Mouse (Mus musculus) hindbrain, embryonic 14.5 days (tissue): Measurements from ENCODE around the gene Acsm4. TPM values are rescaled to one million over a fixed set of nuclear protein-coding genes. Genes with fewer than 3 reads are reported as not detected.

Experiments used
- ATAC-seq: fragments of 200-750 bp; cut with Nextera tagmentation; 2 replicates; pipeline ENCODE4 v1.8.0; 2017; ENCODE audit warnings: moderate number of reproducible peaks, mild to moderate bottlenecking, moderate TSS enrichment, moderate library complexity; ENCODE audit not compliant: low FRiP score
- DNase-seq: peaks from one replicate; pipeline ENCODE4 v3.0.0-alpha.2; 2015; ENCODE audit warnings: low spot score
- H3K27ac ChIP-seq: fragments of 300-500 bp; sonication (generic); 2 replicates; pipeline ENCODE4 v1.5.1; 2014; ENCODE audit warnings: mild to moderate bottlenecking, moderate library complexity
- H3K27me3 ChIP-seq: fragments of 300-500 bp; sonication (generic); 2 replicates; pipeline ENCODE4 v1.6.1; 2014; ENCODE audit warnings: mild to moderate bottlenecking, low read length, mixed read lengths; ENCODE audit not compliant: control insufficient read depth, insufficient read depth
- H3K36me3 ChIP-seq: fragments of 300-500 bp; sonication (generic); replicated peaks from 2 replicates; pipeline ENCODE4 v1.6.1; 2014; ENCODE audit not compliant: control insufficient read depth, insufficient read depth
- H3K4me1 ChIP-seq: fragments of 300-500 bp; sonication (generic); replicated peaks from 2 replicates; pipeline ENCODE4 v1.6.1; 2014; ENCODE audit warnings: antibody characterized with exemption, low read length, mixed read lengths; ENCODE audit not compliant: control insufficient read depth, insufficient read depth
- H3K4me2 ChIP-seq: fragments of 300-500 bp; sonication (generic); replicated peaks from 2 replicates; pipeline ENCODE4 v1.6.1; 2014; ENCODE audit warnings: mild to moderate bottlenecking, moderate library complexity
- H3K4me3 ChIP-seq: fragments of 300-500 bp; sonication (generic); replicated peaks from 2 replicates; pipeline ENCODE4 v1.5.1; 2014; ENCODE audit warnings: mild to moderate bottlenecking, low read length
- H3K9ac ChIP-seq: fragments of 300-500 bp; sonication (generic); 2 replicates; pipeline ENCODE4 v1.6.1; 2014
- H3K9me3 ChIP-seq: fragments of 300-500 bp; sonication (generic); 2 replicates; pipeline ENCODE4 v1.6.1; 2016; ENCODE audit warnings: low read length; ENCODE audit not compliant: control insufficient read depth
- WGBS: fragments of 180-500 bp; shearing (Covaris S2); extraction: QIAGEN DNeasy Blood & Tissue Kit; methylation state at CpG from one replicate; pipeline ENCODE4 v1.1.7; 2014; 5-methylcytosine and 5-hydroxymethylcytosine counted together
- polyA plus RNA-seq: library from polyadenylated mRNA; unstranded; fragments of >200 nt; fragmentation: Nextera tagmentation; extraction: Ambion mirVana; gene quantifications from 2 replicates; pipeline ENCODE4 v1.2.1, GENCODE M21; 2014

The Acsm4 gene
- polyA plus RNA-seq: not detected in 2 replicates

DNA sequence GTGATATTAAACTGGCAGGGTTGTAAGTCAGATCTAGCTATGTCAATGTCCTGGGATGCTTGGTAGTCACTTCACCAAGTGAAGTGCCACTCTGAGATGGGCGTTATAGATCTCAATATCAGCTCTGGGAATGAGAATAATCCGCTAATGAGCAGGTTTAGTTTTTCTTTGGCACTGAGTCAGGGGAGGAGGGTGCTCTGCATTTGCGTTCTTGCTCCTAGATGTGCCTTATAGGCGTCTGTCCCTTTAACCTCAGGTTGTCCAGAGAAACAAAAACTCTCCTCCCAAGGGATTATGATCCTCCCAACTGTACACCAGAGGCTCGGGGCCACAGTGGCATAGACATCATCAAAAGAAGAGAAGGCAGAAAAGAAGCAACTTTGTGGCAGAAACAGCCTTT is at the start of gene Acsm4:
Gene Acsm4, plus strand, starts transcription at position 301 of the 400 bp plus-strand sequence.
- no peaks in the 10 kb centered on the region for H3K27me3 ChIP-seq
- no peak within 1 kb of the TSS for H3K4me2 ChIP-seq
- DNase-seq: no peak
- 80% methylated on average over 5 of the region's 5 CpGs for WGBS
- H3K27ac ChIP-seq: no peak within 1 kb of the TSS
- H3K4me3 ChIP-seq: no peak within 1 kb of the TSS
- ATAC-seq: no peak
- no peaks in the 10 kb centered on the region for H3K4me1 ChIP-seq
- H3K9me3 ChIP-seq: no peaks in the 10 kb centered on the region
- no peaks in the 10 kb centered on the region for H3K36me3 ChIP-seq
- H3K9ac ChIP-seq: no peak within 1 kb of the TSS

DNA sequence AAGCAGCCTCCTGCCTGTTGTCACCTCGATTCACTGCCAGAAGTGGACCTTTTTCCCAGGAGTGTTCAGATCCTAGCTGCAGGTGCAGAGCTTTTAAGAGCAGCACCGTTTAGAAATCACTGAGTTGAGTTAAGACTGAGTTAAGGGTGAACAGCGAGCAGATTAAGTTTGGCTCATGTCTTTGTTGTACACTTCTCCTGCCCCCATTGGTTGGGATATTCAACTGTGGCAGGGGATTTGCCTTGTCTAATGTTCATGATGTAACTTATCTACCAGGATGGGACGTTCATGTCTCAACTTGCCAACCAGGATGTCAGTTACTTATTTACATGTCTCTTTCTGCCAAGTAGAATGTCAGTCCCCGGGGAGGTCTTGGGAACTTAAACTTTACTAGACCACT is 47.5 kb upstream of the Acsm4 start:
- no peak for DNase-seq
- no peaks in the 10 kb centered on the region for H3K27me3 ChIP-seq
- no peak for ATAC-seq
- H3K4me3 ChIP-seq: no peak overlapping the region
- H3K9me3 ChIP-seq: no peaks in the 10 kb centered on the region
- no peak overlapping the region for H3K27ac ChIP-seq
- whole genome bisulfite sequencing: 79% methylated on average over 5 of the region's 5 CpGs
- H3K9ac ChIP-seq: no peak overlapping the region
- no peaks in the 10 kb centered on the region for H3K36me3 ChIP-seq
- no peaks in the 10 kb centered on the region for H3K4me1 ChIP-seq
- H3K4me2 ChIP-seq: no peak overlapping the region

DNA sequence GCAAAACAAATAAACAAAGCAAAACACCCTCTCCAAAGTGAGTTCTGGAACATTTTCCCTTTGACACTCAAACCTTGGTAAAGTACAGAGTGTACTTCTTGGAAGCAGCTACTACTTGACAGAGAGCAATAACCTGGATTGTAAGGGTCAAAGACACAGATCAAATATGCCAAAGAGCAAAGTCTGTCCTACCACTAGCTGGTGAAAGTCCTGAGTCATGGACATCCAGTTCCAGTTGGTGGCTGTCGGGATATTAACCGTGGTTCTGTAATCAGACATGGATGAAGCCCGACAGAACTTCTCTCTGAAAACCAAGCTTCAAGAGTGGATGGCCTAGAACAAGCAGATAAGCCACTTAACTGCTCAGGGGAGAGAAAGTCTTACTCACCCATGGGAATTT is 21.9 kb upstream of the Acsm4 start:
- Histone ChIP-seq H3K9me3 (no peaks in the 10 kb centered on the region), H3K4me1 (no peaks in the 10 kb centered on the region), H3K4me3 (no peak overlapping the region), H3K27ac (no peak overlapping the region), H3K4me2 (no peak overlapping the region), H3K9ac (no peak overlapping the region), H3K36me3 (no peaks in the 10 kb centered on the region), H3K27me3 (no peaks in the 10 kb centered on the region)
- WGBS: 94% methylated on average over 3 of the region's 3 CpGs
- DNase-seq: no peak
- no peak for ATAC-seq

DNA sequence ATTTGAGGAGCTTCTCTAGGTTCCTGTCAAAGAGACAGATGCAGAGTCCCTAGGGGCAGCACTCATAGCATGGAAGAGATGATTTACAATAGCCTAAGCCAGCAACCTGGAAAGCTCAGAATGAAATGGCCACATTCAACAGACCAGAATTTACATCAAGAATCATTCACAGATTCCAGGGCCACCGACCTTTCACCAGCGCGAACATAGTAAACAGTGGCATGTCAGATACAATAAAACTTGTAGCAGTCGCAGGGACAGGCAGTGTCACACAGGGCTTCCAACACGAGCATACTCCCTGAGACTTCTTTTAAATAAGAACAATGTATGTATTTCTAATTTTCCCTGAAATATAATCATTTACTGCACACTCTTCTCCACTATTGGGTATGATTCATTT is 19.4 kb upstream of the Acsm4 start:
- Histone ChIP-seq H3K4me3 (no peak overlapping the region), H3K9me3 (no peaks in the 10 kb centered on the region), H3K4me2 (no peak overlapping the region), H3K9ac (no peak overlapping the region), H3K27me3 (no peaks in the 10 kb centered on the region), H3K27ac (no peak overlapping the region), H3K4me1 (no peaks in the 10 kb centered on the region), H3K36me3 (no peaks in the 10 kb centered on the region)
- 79% methylated on average over 5 of the region's 5 CpGs for WGBS
- no peak for DNase-seq
- ATAC-seq: no peak

DNA sequence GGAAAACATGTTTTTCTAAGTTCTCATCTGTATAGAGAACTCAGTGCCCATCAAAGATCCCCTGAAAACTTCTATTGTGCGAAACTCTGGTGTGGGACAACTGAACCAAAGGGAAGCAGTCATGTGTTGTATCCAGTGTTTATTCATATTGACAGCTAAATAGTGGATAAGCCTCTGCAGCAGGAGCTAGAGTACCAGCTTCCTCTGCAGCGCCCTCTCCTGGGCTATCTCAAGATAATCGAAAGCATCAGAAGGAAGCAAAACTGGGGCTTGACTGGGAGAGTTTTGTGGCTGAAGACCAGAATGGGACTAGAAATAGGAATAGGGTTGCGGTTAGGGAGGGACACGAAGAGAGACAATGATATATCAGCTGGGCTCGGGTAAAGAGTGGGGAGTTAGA is 18.9 kb upstream of the Acsm4 start:
- Histone ChIP-seq H3K9ac (no peak overlapping the region), H3K4me3 (no peak overlapping the region), H3K4me2 (no peak overlapping the region), H3K4me1 (no peaks in the 10 kb centered on the region), H3K9me3 (no peaks in the 10 kb centered on the region), H3K27me3 (no peaks in the 10 kb centered on the region), H3K27ac (no peak overlapping the region), H3K36me3 (no peaks in the 10 kb centered on the region)
- no peak for ATAC-seq
- no peak for DNase-seq
- WGBS: 46% methylated on average over 6 of the region's 6 CpGs

DNA sequence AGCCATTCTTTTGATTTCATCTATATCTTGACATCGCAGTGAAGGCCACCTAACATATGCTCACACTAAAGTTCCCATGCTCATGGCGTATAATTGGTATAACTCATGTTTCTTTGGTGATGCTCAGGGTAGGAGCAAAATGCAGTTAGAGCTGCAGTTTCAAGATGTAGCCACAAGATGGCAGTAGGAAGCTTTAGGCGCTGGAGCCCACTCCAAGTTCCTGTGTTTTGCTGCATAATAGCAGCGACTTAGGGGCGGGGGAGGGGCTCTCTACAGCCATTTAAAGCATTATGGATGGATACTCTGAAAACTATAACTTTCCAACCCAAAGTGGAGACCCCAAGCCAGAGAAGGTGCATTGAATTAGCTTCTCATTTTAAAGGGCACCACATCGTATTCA is 16.4 kb upstream of the Acsm4 start:
- H3K9me3 ChIP-seq: no peaks in the 10 kb centered on the region
- no peaks in the 10 kb centered on the region for H3K4me1 ChIP-seq
- H3K4me3 ChIP-seq: no peak overlapping the region
- ATAC-seq: peak; percentile 59; the same call in 1 of the 2 replicates
- no peaks in the 10 kb centered on the region for H3K27me3 ChIP-seq
- H3K9ac ChIP-seq: no peak overlapping the region
- no peak overlapping the region for H3K4me2 ChIP-seq
- peak; percentile 78 for DNase-seq
- 17% methylated on average over 6 of the region's 6 CpGs for WGBS
- no peaks in the 10 kb centered on the region for H3K36me3 ChIP-seq
- H3K27ac ChIP-seq: no peak overlapping the region

DNA sequence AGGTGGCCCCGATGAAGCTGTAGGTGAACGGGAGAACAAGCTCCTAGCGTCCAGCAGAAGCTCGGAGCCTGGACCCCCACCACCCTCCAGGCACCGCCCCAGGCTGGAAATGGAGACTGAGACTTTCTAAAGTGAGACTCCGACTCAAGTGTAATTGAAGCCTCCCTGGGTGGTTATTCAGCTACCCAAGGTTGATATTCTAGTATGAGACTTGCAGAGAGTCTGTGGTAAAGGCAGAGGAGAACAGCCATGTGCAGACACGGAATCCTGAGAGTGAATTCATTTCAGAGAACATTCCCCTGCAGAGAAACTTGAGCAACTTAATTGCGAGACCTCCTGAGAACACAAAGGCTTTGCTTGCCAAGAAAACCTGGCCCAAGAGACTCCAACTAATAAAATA is 9.7 kb upstream of the Acsm4 start:
- no peak overlapping the region for H3K9ac ChIP-seq
- 78% methylated on average over 8 of the region's 8 CpGs for WGBS

DNA sequence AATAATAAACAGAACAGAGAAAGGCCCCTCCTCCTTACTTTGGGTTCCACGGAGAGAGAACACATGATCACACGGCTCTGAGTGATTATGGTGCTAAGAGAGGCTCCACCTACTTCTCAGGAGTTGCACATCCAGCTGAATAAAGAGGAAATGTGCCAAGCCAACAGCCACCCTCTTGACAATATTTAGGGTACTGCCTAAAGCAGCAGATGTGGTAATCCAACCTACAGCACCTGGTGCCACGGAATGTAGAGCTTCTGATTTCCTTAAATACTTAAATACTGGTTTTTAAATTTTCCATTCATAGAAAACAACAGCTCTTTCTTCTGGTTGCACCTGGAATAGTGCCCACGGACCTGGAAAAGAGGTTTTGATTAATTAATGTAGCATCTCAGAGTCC is 7.1 kb upstream of the Acsm4 start:
- ATAC-seq (no peak), DNase-seq (no peak)
- H3K27ac ChIP-seq: no peak overlapping the region
- no peaks in the 10 kb centered on the region for H3K4me1 ChIP-seq
- 77% methylated on average over 4 of the region's 4 CpGs for WGBS
- no peaks in the 10 kb centered on the region for H3K36me3 ChIP-seq
- no peak overlapping the region for H3K4me2 ChIP-seq
- H3K27me3 ChIP-seq: no peaks in the 10 kb centered on the region
- no peak overlapping the region for H3K9ac ChIP-seq
- no peaks in the 10 kb centered on the region for H3K9me3 ChIP-seq
- no peak overlapping the region for H3K4me3 ChIP-seq

More for the DNA sequence above, 9.7 kb upstream of the Acsm4 start:
- H3K36me3 ChIP-seq: no peaks in the 10 kb centered on the region
- DNase-seq (no peak), ATAC-seq (no peak)
- no peak overlapping the region for H3K27ac ChIP-seq
- no peaks in the 10 kb centered on the region for H3K4me1 ChIP-seq
- no peak overlapping the region for H3K4me2 ChIP-seq
- H3K4me3 ChIP-seq: no peak overlapping the region
- H3K27me3 ChIP-seq: no peaks in the 10 kb centered on the region
- H3K9me3 ChIP-seq: no peaks in the 10 kb centered on the region

DNA sequence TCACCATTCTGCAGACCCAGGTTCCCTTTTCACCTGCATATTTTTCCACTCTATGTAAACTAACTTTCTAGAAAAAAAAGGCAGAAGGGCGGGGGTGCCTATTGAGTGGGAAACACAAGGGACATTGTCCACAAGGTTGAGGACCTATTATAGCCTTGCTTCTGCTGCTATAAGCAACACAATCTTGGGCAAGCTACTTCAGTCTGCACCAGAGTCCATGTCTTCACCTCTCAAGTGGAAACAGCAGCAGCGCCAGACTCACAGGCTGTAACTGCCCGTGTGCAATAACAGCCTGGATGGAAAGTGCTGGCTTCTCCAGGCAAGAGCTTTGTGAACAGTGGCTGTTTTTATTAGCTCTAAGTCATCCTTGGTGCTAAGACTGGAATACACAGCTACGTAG is 2.5 kb downstream of the Acsm4 start:
- no peak overlapping the region for H3K9ac ChIP-seq
- H3K27ac ChIP-seq: no peak overlapping the region
- no peak overlapping the region for H3K4me2 ChIP-seq
- no peaks in the 10 kb centered on the region for H3K36me3 ChIP-seq
- H3K4me3 ChIP-seq: no peak overlapping the region
- ATAC-seq (no peak), DNase-seq (no peak)
- H3K4me1 ChIP-seq: no peaks in the 10 kb centered on the region
- WGBS: 78% methylated on average over 4 of the region's 4 CpGs
- H3K27me3 ChIP-seq: no peaks in the 10 kb centered on the region
- no peaks in the 10 kb centered on the region for H3K9me3 ChIP-seq

DNA sequence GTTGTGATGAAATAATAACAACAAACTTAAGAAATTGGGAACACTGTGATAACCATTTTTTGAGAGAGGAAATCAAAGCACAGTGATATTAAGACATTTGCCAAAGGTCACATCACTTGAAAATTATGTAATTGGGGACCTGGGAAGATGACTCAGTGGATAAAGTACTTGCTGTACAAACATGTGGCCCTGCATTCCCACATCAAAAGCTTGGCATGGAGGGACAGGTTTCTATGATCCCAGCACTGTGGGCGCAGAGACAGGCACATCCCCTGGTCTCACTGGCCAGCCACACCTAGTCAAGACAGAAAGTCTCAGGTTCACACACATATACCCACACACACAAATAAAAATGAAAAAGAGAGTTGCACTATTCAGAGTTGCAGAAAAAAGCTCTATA is 5.1 kb downstream of the Acsm4 start:
- H3K27me3 ChIP-seq: no peaks in the 10 kb centered on the region
- no peaks in the 10 kb centered on the region for H3K9me3 ChIP-seq
- H3K27ac ChIP-seq: no peak overlapping the region
- H3K36me3 ChIP-seq: no peaks in the 10 kb centered on the region
- ATAC-seq (no peak), DNase-seq (no peak)
- no peak overlapping the region for H3K9ac ChIP-seq
- H3K4me3 ChIP-seq: no peak overlapping the region
- no peak overlapping the region for H3K4me2 ChIP-seq
- H3K4me1 ChIP-seq: no peaks in the 10 kb centered on the region
- WGBS: 83% methylated on average over 1 of the region's 1 CpGs
